Mouse (Mus musculus): Measurements from ENCODE around the gene Shroom3. TPM values are rescaled to one million over a fixed set of nuclear protein-coding genes. Genes with fewer than 3 reads are reported as not detected.

The Shroom3 gene
- polyA plus RNA-seq, 1 experiment from 2014 or later: 8.0 TPM

GRCm38 (mm10) chr5:92961770-92962231 lies 278.6 kb downstream of the Shroom3 start:
- peak; percentile 55 for ATAC-seq
- Histone ChIP-seq H3K36me3 (ENCODE audit: control insufficient read depth, insufficient read depth) (peaks cover 71% of the 10 kb centered on the region), H3K27ac (ENCODE audit: low read depth, low read length) (no peak overlapping the region), H3K4me2 (replicated peaks; ENCODE audit: low read depth) (no peak overlapping the region), H3K4me1 (replicated peaks; ENCODE audit: control insufficient read depth, insufficient read depth, low read length) (peaks cover 3% of the 10 kb centered on the region), H3K9me3 (ENCODE audit: control insufficient read depth) (no peaks in the 10 kb centered on the region), H3K9ac (ENCODE audit: low read depth, low read length) (no peak overlapping the region), H3K27me3 (replicated peaks; ENCODE audit: control insufficient read depth, insufficient read depth, low read length) (no peaks in the 10 kb centered on the region), H3K4me3 (ENCODE audit: low read depth, low read length) (no peak overlapping the region)
- no peak for TF ChIP-seq CTCF (IDR thresholded peaks at IDR 0.05; ENCODE audit: low read depth)
- WGBS: 36% methylated on average over 7 of the region's 7 CpGs

GRCm38 (mm10) chr5:92964691-92965090 lies 281.5 kb downstream of the Shroom3 start:
- no peaks in the 10 kb centered on the region; the same call in 1 of the 2 replicates for H3K4me1 ChIP-seq (replicated peaks; ENCODE audit: control insufficient read depth, insufficient read depth, low read length)
- peaks cover 45% of the 10 kb centered on the region for H3K36me3 ChIP-seq (ENCODE audit: control insufficient read depth, insufficient read depth)
- no peak for TF ChIP-seq CTCF (IDR thresholded peaks at IDR 0.05; ENCODE audit: low read depth)
- 85% methylated on average over 13 of the region's 13 CpGs for WGBS
- ATAC-seq: no peak
- H3K9ac ChIP-seq (ENCODE audit: low read depth, low read length): no peak overlapping the region
- no peak overlapping the region for H3K4me3 ChIP-seq (ENCODE audit: low read depth, low read length)
- H3K27me3 ChIP-seq (replicated peaks; ENCODE audit: control insufficient read depth, insufficient read depth, low read length): no peaks in the 10 kb centered on the region
- no peak overlapping the region for H3K4me2 ChIP-seq (replicated peaks; ENCODE audit: low read depth)
- H3K27ac ChIP-seq (ENCODE audit: low read depth, low read length): no peak overlapping the region
- no peaks in the 10 kb centered on the region for H3K9me3 ChIP-seq (ENCODE audit: control insufficient read depth)

GRCm38 (mm10) chr5:92967143-92967542 lies 283.9 kb downstream of the Shroom3 start:
- Histone ChIP-seq H3K27me3 (replicated peaks; ENCODE audit: control insufficient read depth, insufficient read depth, low read length) (no peaks in the 10 kb centered on the region), H3K27ac (ENCODE audit: low read depth, low read length) (no peak overlapping the region), H3K4me1 (replicated peaks; ENCODE audit: control insufficient read depth, insufficient read depth, low read length) (no peaks in the 10 kb centered on the region), H3K9ac (ENCODE audit: low read depth, low read length) (no peak overlapping the region), H3K4me3 (ENCODE audit: low read depth, low read length) (no peak overlapping the region), H3K9me3 (ENCODE audit: control insufficient read depth) (no peaks in the 10 kb centered on the region), H3K36me3 (ENCODE audit: control insufficient read depth, insufficient read depth) (peaks cover 42% of the 10 kb centered on the region), H3K4me2 (replicated peaks; ENCODE audit: low read depth) (no peak overlapping the region)
- ATAC-seq: no peak
- TF ChIP-seq CTCF (IDR thresholded peaks at IDR 0.05; ENCODE audit: low read depth): no peak
- WGBS: 84% methylated on average over 9 of the region's 9 CpGs

GRCm38 (mm10) chr5:92967906-92968305 lies 284.7 kb downstream of the Shroom3 start:
- H3K27me3 ChIP-seq (replicated peaks; ENCODE audit: control insufficient read depth, insufficient read depth, low read length): no peaks in the 10 kb centered on the region
- H3K27ac ChIP-seq (ENCODE audit: low read depth, low read length): no peak overlapping the region
- TF ChIP-seq CTCF (IDR thresholded peaks at IDR 0.05; ENCODE audit: low read depth): no peak
- H3K4me2 ChIP-seq (replicated peaks; ENCODE audit: low read depth): no peak overlapping the region
- no peak for ATAC-seq
- H3K4me1 ChIP-seq (replicated peaks; ENCODE audit: control insufficient read depth, insufficient read depth, low read length): no peaks in the 10 kb centered on the region
- H3K9me3 ChIP-seq (ENCODE audit: control insufficient read depth): no peaks in the 10 kb centered on the region
- 92% methylated on average over 3 of the region's 3 CpGs for WGBS
- H3K4me3 ChIP-seq (ENCODE audit: low read depth, low read length): no peak overlapping the region
- H3K36me3 ChIP-seq (ENCODE audit: control insufficient read depth, insufficient read depth): peaks cover 37% of the 10 kb centered on the region
- no peak overlapping the region for H3K9ac ChIP-seq (ENCODE audit: low read depth, low read length)

GRCm38 (mm10) chr5:92969443-92969842 lies 286.2 kb downstream of the Shroom3 start:
- WGBS: 62% methylated on average over 8 of the region's 8 CpGs
- no peak for TF ChIP-seq CTCF (IDR thresholded peaks at IDR 0.05; ENCODE audit: low read depth)
- H3K36me3 ChIP-seq (ENCODE audit: control insufficient read depth, insufficient read depth): peaks cover 22% of the 10 kb centered on the region

GRCm38 (mm10) chr5:92969926-92970325 lies 286.7 kb downstream of the Shroom3 start:
- Histone ChIP-seq H3K27ac (ENCODE audit: low read depth, low read length) (no peak overlapping the region), H3K4me1 (replicated peaks; ENCODE audit: control insufficient read depth, insufficient read depth, low read length) (no peaks in the 10 kb centered on the region), H3K4me3 (ENCODE audit: low read depth, low read length) (no peak overlapping the region), H3K36me3 (ENCODE audit: control insufficient read depth, insufficient read depth) (peaks cover 18% of the 10 kb centered on the region), H3K4me2 (replicated peaks; ENCODE audit: low read depth) (no peak overlapping the region), H3K27me3 (replicated peaks; ENCODE audit: control insufficient read depth, insufficient read depth, low read length) (no peaks in the 10 kb centered on the region), H3K9ac (ENCODE audit: low read depth, low read length) (no peak overlapping the region), H3K9me3 (ENCODE audit: control insufficient read depth) (no peaks in the 10 kb centered on the region)
- TF ChIP-seq CTCF (IDR thresholded peaks at IDR 0.05; ENCODE audit: low read depth): no peak
- ATAC-seq: no peak
- 63% methylated on average over 2 of the region's 2 CpGs for WGBS

More at GRCm38 (mm10) chr5:92969443-92969842, 286.2 kb downstream of the Shroom3 start:
- Histone ChIP-seq H3K4me3 (ENCODE audit: low read depth, low read length) (no peak overlapping the region), H3K9me3 (ENCODE audit: control insufficient read depth) (no peaks in the 10 kb centered on the region), H3K27me3 (replicated peaks; ENCODE audit: control insufficient read depth, insufficient read depth, low read length) (no peaks in the 10 kb centered on the region), H3K4me2 (replicated peaks; ENCODE audit: low read depth) (no peak overlapping the region), H3K9ac (ENCODE audit: low read depth, low read length) (no peak overlapping the region), H3K4me1 (replicated peaks; ENCODE audit: control insufficient read depth, insufficient read depth, low read length) (no peaks in the 10 kb centered on the region), H3K27ac (ENCODE audit: low read depth, low read length) (no peak overlapping the region)
- no peak for ATAC-seq

- no peak for ATAC-seq
- H3K4me2 ChIP-seq (replicated peaks; ENCODE audit: low read depth): no peak overlapping the region
- no peak overlapping the region for H3K27ac ChIP-seq (ENCODE audit: low read depth, low read length)
- no peaks in the 10 kb centered on the region for H3K27me3 ChIP-seq (replicated peaks; ENCODE audit: control insufficient read depth, insufficient read depth, low read length)
- H3K4me3 ChIP-seq (ENCODE audit: low read depth, low read length): no peak overlapping the region
- no peaks in the 10 kb centered on the region for H3K4me1 ChIP-seq (replicated peaks; ENCODE audit: control insufficient read depth, insufficient read depth, low read length)
- no peak overlapping the region for H3K9ac ChIP-seq (ENCODE audit: low read depth, low read length)
- H3K36me3 ChIP-seq (ENCODE audit: control insufficient read depth, insufficient read depth): peaks cover 12% of the 10 kb centered on the region
- no peaks in the 10 kb centered on the region for H3K9me3 ChIP-seq (ENCODE audit: control insufficient read depth)
- WGBS: 29% methylated on average over 7 of the region's 7 CpGs
- peak; percentile 78 for TF ChIP-seq CTCF (IDR thresholded peaks at IDR 0.05; ENCODE audit: low read depth)
Observed at GRCm38 (mm10) chr5:92970480-92970879, 287.2 kb downstream of the Shroom3 start.
